Mouse (Mus musculus) natural killer cell, adult 2 months (primary cell): ENCODE data around the gene Scap.
"Not testable (repeated sequence)": the region's sequence is repeated elsewhere in the genome, so short reads cannot be mapped to it uniquely, and the experiment has no call there.

Source experiments
- DNase-seq, 2 experiments: peaks; one replicate each; pipeline ENCODE4 v3.0.0; 2022; ENCODE audit warnings: low spot score in 2 of 2

Scap gene

DNA sequence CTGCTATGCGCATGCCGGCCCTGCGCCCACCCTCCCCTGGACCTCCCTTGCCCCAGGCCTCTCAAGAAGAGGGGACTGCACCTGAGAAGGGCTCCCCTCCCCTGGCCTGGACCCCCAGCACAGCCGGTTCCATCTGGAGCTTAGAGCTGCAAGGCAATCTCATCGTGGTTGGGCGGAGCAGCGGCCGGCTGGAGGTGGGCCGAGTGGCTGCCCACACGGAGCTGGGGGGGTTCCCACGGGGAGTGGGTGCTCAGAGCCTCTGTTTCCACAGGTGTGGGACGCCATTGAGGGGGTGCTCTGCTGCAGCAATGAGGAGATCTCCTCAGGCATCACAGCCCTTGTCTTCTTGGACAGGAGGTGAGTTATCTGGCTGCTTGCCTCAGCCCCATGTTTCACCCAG, 48.2 kb downstream of the Scap start:
- no peak for DNase-seq

DNA sequence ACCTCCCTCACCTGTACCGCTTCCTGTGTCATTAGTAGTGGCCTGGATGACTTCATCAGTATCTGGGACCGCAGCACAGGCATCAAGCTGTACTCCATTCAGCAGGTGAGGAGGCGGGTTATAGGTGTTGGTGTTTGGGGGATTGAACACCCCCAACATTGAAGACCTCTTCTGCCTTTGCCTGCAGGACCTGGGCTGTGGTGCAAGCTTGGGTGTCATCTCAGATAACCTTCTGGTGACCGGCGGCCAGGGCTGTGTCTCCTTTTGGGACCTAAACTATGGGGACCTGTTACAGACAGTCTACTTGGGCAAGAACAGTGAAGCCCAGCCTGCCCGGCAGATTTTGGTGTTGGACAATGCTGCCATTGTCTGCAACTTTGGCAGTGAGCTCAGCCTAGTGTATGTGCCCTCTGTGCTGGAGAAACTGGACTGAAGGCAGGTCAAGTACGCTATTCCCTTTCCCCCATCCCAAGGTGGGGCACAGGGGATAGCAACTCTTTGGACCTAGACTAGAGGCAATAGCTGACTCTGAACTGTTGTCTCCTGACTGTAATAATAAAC, 51.4 kb downstream of the Scap start:
- no peak for DNase-seq

DNA sequence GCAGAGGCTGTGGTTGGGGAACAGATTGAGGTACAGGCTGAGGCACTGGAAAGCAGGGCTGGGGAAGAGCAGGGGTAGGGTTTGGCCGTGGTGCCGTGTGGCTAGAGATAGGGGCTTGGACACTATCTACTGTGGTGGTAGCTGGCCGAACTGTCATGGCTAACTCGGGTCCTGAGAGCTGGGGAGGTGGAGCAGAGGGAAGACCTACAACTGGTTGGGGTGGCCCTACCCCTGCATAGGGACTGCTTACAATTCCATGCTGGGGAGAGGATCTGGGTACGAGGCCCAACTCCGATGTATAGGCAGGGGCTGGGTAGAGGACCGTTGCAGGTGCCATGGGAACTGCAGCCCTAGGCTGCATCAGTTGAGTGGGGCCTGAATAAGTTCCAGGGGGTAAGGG, 54.9 kb downstream of the Scap start:
- DNase-seq = no peak

DNA sequence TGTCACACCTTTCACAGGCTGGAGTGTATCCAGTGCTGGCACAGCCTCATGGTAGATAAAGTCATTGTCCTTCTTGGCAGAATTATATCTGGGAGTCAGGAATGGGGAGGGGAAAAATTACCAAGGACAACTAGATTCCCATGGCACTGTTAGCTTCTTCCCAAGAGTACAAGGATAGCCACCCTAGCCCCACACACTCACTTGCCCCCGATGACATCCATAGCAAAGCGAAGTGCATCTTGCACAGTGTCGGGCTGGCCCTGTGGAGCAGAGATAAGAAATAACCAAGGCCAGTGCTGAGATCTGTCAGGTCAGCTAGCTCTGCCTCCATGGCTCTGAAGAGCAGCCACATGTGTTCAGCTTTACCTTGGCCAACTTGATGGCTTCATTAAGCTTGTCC, 57.8 kb downstream of the Scap start:
- no peak for DNase-seq

DNA sequence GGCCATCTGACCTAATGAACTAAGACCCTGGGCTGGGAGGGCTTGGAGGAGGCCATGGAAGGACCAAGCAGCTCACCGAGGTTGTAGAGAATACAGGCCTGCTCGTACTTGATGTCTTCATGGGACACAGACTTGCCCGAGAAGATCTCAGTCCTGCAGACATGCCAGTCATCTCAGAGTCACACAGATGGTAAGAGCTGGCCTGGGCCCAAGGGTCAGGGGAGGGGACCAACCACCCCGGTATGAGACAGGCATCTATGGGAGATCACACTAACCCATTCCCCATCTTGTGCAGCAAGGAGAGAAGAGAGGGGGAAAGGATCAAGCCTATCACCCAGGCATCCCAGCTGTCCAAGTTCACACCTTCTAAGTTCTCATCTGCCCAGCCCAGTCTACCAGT, 60.2 kb downstream of the Scap start:
- no peak for DNase-seq

DNA sequence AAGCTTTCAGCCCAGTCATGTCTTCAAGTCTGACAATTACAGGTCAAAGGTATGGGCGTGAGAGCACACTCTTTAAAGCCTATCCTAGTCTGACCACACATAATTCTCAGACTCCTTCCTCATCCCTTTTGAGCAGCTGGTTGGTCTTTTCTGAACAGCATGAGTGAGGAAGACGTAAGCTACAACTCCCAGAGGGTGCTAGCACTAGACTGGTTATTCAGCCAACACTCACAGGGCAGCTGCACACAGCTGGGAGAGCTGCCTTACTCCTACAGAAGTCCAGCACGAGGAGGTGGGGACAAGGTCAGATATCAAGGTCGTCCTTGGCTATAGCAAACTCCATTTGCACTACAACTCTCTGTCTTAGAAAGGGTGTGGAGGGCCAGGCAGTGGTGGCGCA, 67.6 kb downstream of the Scap start:
- no peak for DNase-seq

DNA sequence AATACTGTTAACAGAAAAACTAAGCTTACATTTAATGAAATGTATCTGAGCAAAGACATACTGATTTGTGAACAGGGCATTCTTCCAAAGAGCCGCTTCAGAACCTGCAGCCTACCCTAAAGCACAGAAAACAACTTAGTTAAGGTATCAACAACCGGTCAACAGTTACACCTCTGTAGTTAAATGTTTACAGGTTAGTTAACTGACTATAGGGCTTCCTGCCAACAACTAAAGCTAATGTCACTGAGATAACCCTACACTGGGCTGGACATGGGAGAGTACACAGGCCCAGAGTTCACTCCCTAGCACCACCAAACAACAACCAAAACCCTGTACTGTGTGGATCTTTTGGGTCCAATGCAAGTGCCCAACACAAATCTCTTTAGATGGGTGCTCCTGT, 69.6 kb downstream of the Scap start:
- no peak for DNase-seq

DNA sequence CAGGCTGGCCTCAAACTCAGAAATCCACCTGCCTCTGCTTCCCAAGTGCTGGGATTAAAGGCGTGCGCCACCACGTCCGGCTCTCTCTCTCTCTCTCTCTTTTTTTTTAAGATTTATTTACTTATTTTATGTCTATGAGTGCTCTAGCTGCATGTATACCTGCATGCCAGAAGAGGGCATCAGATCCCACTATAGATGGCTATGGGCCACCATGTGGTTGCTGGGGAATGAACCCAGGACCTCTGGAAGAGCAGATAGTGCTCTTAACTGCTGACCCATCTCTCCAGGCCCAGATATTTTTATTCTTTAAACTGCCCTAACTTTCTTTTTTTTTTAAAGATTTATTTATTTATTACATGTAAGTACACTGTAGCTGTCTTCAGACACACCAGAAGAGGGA, 70.2 kb downstream of the Scap start:
- not testable (repeated sequence) for DNase-seq

DNA sequence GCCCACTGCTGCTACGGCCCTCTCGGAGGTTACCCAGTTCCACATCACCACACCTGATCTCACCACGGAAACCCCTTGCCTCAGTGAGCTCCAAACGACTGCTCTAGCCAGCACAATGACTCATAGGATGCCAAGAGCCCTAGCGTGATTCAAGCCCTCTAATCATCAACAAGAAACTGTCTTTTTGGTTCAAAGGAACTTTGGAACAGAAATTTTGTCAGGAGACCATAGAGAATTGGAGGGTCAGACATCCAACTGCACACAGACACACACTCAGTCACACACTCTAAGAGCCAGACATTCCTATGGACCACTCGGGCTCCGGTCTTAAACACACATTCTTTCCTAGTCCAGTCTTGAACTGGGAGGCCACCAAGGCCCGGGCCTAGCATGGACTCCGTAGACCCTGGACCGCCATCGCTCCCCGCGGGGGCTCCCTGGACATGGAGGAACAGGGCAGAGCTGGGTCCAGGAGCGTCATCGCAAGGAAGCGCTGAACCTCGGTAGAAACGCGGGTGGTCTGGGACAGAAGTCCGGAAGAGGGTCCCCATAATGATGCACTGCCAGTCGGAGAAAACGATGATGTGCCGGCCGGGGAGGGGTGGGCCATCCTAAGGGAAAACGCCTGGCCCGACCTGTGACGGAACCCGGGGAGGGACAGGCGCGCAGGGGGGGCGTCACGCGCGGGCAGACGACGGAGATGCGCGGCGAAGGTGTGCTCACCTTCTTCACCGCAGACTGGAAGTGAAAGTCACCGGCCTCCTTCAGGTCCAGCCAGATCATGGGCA, 74.4 kb downstream of the Scap start:
- peak; percentile 34 to 65 for DNase-seq

DNA sequence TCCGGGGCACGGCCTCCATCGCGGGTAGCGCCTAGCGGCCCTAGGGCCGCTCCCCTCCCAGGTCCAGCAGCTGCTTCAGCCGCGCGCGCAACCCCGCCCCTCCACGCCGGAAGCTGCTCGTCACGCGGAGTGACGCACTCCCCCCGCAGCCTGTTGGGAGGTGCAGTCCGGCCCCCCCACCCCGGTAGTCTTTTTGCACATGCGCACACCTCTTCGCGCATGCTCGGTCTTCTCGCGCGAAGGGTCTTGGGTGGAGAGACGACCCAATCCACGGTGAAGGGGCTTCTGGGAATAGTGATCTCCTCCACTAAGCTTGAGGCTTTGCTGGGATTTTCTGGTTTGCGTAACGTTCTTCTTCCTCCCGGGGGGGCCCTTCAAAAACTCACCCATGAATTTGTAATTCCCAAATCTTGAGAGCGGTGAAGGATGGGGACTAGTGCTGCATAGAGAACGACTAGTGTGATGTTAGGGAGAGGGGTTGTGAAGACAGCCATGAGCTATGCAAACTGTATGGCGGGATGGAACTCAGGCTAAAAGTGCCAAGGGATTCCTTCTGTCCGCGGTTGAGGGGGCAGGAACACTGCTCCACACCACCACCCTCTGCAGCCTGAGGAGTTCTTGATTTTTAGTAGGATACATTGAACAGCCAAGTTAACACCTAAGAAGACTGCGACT, 75.1 kb downstream of the Scap start, which contains the start of gene Ptpn23:
Ptpn23 (minus strand) TSS at position 115 of the 675 bp plus-strand sequence.
- peak; percentile 95 to 96 for DNase-seq

DNA sequence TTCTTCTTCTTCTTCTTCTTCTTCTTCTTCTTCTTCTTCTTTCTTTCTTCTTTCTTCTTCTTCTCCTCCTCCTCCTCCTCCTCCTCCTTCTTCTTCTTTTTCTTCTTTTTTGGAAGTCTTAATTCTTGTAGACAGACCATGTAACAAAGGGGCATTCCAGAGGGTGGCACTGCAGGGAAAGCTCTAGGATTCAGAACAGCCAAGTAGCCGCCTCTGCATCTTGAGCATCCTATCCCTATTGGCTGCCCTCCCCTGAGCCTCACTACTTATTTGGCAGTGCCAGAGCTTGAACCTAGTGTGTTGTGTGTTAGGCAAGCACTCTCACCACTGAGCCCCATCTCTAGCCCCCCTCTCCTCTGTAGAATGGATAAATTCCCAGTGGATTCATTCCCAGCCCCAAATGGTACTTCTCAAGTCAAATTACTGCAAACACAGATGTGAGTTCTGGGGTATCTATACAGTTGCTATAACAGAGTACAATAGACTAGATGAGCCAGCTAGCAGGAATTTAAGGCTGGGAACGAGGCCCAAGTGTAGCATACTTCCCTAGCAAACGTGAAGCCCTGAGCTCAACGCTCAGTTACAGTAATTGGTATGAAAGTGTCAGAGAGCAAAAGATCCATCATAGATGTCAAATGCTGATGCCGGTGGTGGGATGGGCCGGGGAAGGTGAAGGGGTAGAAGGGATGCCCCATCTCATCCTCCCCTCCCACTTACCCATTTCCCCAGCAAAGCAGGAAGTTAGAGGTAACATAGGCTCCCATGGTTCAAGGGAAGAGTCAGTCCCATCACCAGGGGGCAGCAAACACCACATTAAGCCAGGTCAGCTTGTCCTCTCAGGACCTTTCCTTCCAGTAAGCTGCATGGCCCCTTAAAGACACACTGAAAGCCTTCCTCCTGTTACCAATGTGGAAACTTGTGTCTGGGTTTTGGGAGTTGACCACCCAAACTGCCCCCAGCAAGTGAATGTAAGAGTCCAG, 78.1 kb downstream of the Scap start:
- DNase-seq = peak; percentile 78 to 86

DNA sequence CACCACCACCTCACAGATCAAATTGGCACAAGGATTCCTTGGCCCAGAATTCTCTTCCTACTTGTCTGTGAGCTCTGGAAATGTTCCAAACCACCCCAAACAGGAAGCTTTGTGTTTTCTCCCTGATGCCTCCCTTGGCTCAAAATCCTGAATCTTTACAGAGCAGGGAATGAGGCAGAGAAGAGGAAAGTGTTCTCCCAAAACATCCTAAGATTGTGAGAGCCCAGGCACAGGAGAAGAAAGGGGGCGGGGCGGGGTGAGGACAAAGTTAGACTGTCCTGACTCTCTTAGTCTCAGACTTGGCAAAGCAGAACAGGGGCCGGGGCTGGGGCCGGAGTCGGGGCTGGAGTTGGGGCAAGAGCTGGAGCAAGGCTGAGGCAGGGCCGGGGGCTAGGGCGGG, 79.8 kb downstream of the Scap start:
- DNase-seq = no peak

DNA sequence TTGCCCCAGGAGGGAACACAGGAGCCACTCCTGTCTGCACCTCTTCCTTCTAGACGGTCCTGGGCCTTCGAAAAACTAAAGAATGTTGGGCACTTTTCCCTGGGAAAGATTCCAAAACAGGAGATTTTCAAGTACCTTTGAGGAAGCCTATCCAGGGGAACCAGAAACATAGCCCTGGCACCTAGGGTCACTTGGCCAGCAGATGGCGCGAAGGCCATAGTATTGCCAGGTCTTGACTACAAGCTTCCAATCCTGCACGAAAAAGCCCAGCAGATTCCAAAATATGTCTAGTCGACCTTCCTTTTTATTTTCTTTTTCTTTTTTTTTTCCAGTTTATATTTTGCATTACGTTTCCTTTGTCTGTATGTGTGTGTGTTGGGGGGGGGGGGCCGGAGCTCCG, 80.7 kb downstream of the Scap start:
- DNase-seq = no peak

DNA sequence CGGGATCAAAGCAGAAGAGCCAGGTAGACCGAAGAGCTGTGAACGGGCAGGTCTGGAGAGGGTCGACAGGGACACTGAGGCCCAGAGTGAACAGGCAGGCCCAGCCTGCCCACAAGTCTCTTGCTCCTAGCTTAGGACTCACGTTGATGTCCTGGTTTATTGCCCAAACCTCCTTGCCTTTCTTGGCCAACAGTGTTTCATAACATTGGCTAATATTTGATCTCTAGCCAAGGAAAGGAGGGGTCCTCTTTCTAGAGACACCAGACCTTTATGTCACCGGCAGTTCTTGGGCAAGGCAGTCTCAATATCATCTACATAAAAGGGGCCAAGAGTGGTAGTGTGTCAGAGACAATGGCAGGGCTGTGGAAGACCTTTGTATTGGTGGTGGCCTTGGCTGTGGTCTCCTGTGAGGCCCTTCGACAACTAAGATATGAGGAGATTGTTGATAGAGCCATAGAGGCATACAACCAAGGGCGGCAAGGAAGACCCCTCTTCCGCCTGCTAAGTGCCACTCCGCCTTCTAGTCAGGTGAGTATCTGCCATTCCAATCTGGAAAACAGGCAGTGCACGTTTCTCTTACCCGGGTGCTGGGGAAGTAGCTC, 86.5 kb downstream of the Scap start, which contains the start of gene Ngp:
Ngp (plus strand) TSS at position 237 of the 602 bp plus-strand sequence.
- no peak for DNase-seq

DNA sequence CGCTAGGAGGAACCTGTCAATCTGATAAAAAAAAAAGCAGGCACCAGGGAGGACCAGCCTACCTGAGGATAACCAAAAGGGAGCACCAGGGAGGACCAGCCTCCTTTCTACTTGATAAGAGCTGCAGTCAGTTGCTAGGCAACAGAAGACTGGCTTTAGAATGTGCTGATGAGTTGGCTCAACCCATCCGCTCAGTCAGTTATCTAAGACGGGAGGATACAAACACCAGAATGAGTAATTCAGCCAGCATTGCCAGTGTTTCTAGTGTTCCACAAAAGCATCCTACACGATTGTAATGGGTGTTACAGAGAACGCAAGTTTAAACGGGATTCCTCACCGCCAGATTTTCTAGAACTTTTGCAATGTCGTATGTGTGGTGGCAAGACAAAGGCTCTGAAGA, 98.2 kb downstream of the Scap start:
- no peak for DNase-seq

DNA sequence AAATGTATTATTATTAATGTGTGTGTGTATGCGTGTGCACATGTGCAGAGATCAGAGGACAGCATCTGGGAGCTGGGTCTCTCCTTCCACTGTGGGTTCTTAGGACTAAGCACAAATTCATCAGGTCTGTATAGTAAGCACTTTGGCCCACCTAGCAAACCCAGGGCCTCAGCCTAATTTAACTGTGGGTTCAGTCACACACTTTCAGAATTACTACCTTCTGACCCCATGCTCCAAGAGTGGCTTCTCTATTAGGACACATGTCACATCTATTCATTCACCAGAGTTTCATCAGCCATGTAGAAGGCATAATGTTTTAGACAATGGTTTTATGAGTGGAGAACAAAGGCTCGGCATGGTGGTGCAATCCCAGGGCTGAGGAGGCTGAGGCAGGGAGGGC, 100.0 kb downstream of the Scap start:
- no peak for DNase-seq
